Mouse (Mus musculus) spleen, adult 2 months (tissue): ENCODE results near the gene Morn1. TPM values are rescaled to one million over a fixed set of nuclear protein-coding genes. Genes with fewer than 3 reads are reported as not detected.

Experiments
- DNase-seq, 2 experiments: peaks; one replicate each; pipeline versions ENCODE4 v3.0.0 to v3.0.0-alpha.2; 2012 to 2021; ENCODE audit warnings: low spot score in 2 of 2, low read depth in 1 of 2
- H3K27ac ChIP-seq: fragments of 200-500 bp; 2 replicates; pipeline ENCODE4 v1.5.1; 2012; ENCODE audit warnings: low read length, inconsistent platforms; ENCODE audit not compliant: insufficient read depth
- H3K27me3 ChIP-seq: fragments of 200-500 bp; 2 replicates; pipeline ENCODE4 v1.6.1; 2012; ENCODE audit warnings: mild to moderate bottlenecking, moderate library complexity, low read length, inconsistent platforms; ENCODE audit not compliant: control insufficient read depth, insufficient read depth
- H3K36me3 ChIP-seq: fragments of 200-500 bp; 2 replicates; pipeline ENCODE4 v1.6.1; 2012; ENCODE audit warnings: mild to moderate bottlenecking, low read length, inconsistent platforms; ENCODE audit not compliant: control insufficient read depth, insufficient read depth
- H3K4me1 ChIP-seq: fragments of 200-500 bp; 2 replicates; pipeline ENCODE4 v1.6.1; 2011; ENCODE audit warnings: inconsistent platforms; ENCODE audit not compliant: control insufficient read depth, insufficient read depth, insufficient read length
- H3K4me3 ChIP-seq: fragments of 200-500 bp; 2 replicates; pipeline ENCODE4 v1.5.1; 2011; ENCODE audit warnings: mild to moderate bottlenecking, inconsistent platforms; ENCODE audit not compliant: insufficient read depth, insufficient read length; ENCODE audit errors: extremely low read depth
- CTCF ChIP-seq: fragments of 200-500 bp; IDR thresholded peaks from 2 replicates; pipeline ENCODE4 v1.5.1; 2011; ENCODE audit warnings: mild to moderate bottlenecking, inconsistent platforms; ENCODE audit not compliant: insufficient read depth, insufficient read length, insufficient replicate concordance; ENCODE audit errors: extremely low read depth
- POLR2A ChIP-seq: fragments of 200-500 bp; IDR thresholded peaks from 2 replicates; pipeline ENCODE4 v1.6.1; 2011; ENCODE audit warnings: low read depth, low read length, inconsistent platforms
- WGBS: fragments of 180-500 bp; shearing (Covaris S2); methylation state at CpG from one replicate; pipeline ENCODE4 v1.1.7; 2018; 5-methylcytosine and 5-hydroxymethylcytosine counted together
- polyA plus RNA-seq: library from polyadenylated mRNA; depleted of rRNA; stranded (reverse); fragments of >200 nt; gene quantifications from 2 replicates; pipeline ENCODE4 v1.2.3, GENCODE M21; 2012

Morn1 gene
- polyA plus RNA-seq, 1 experiment = 3.7 TPM

- WGBS = 94% methylated on average over 20 of the region's 20 CpGs
- no peak for DNase-seq
- H3K4me1 ChIP-seq = peaks cover 8% of the 10 kb centered on the region; the same call in 1 of the 2 replicates
- H3K27me3 ChIP-seq = no peaks in the 10 kb centered on the region
- peaks cover 29% of the 10 kb centered on the region for H3K36me3 ChIP-seq
- H3K4me3 ChIP-seq = no peak overlapping the region
- no peak for TF ChIP-seq CTCF
- TF ChIP-seq POLR2A = no peak
- no peak overlapping the region for H3K27ac ChIP-seq
These were observed 17.9 kb upstream of the Morn1 start for GRCm38 (mm10) chr4:155068357-155068972.

GRCm38 (mm10) chr4:155069191-155069590 is 17.2 kb upstream of the Morn1 start:
- TF ChIP-seq POLR2A (no peak), CTCF (no peak)
- WGBS = 90% methylated on average over 6 of the region's 6 CpGs
- DNase-seq = no peak
- H3K27ac ChIP-seq = no peak overlapping the region
- H3K4me3 ChIP-seq = no peak overlapping the region
- peaks cover 33% of the 10 kb centered on the region for H3K36me3 ChIP-seq
- peaks cover 8% of the 10 kb centered on the region; the same call in 1 of the 2 replicates for H3K4me1 ChIP-seq
- no peaks in the 10 kb centered on the region for H3K27me3 ChIP-seq

- Histone ChIP-seq H3K4me1 (peaks cover 8% of the 10 kb centered on the region; the same call in 1 of the 2 replicates), H3K36me3 (peaks cover 40% of the 10 kb centered on the region), H3K27me3 (no peaks in the 10 kb centered on the region), H3K27ac (no peak overlapping the region), H3K4me3 (no peak overlapping the region)
- DNase-seq = no peak
- TF ChIP-seq POLR2A = no peak
- TF ChIP-seq CTCF = no peak
- WGBS = 93% methylated on average over 13 of the region's 13 CpGs
These were observed 16.2 kb upstream of the Morn1 start for GRCm38 (mm10) chr4:155070199-155070598.

- no peaks in the 10 kb centered on the region for H3K27me3 ChIP-seq
- WGBS = 93% methylated on average over 5 of the region's 5 CpGs
- DNase-seq = no peak
- peaks cover 8% of the 10 kb centered on the region; the same call in 1 of the 2 replicates for H3K4me1 ChIP-seq
- TF ChIP-seq POLR2A = no peak
- TF ChIP-seq CTCF = no peak
- peaks cover 46% of the 10 kb centered on the region for H3K36me3 ChIP-seq
- no peak overlapping the region for H3K4me3 ChIP-seq
- H3K27ac ChIP-seq = no peak overlapping the region
These were observed 15.5 kb upstream of the Morn1 start for GRCm38 (mm10) chr4:155070921-155071320.

GRCm38 (mm10) chr4:155074418-155074817 is 12.0 kb upstream of the Morn1 start:
- Histone ChIP-seq H3K27ac (no peak overlapping the region), H3K4me1 (no peaks in the 10 kb centered on the region), H3K4me3 (no peak overlapping the region), H3K27me3 (no peaks in the 10 kb centered on the region), H3K36me3 (peaks cover 62% of the 10 kb centered on the region)
- WGBS = 88% methylated on average over 9 of the region's 9 CpGs
- DNase-seq = no peak
- TF ChIP-seq CTCF = no peak
- no peak for TF ChIP-seq POLR2A

GRCm38 (mm10) chr4:155075137-155075536 is 11.2 kb upstream of the Morn1 start:
- no peaks in the 10 kb centered on the region for H3K4me1 ChIP-seq
- H3K36me3 ChIP-seq = peaks cover 65% of the 10 kb centered on the region
- no peaks in the 10 kb centered on the region for H3K27me3 ChIP-seq
- no peak for DNase-seq
- H3K27ac ChIP-seq = no peak overlapping the region
- WGBS = 95% methylated on average over 9 of the region's 9 CpGs
- TF ChIP-seq CTCF (no peak), POLR2A (no peak)
- no peak overlapping the region for H3K4me3 ChIP-seq

GRCm38 (mm10) chr4:155075813-155076212 is 10.6 kb upstream of the Morn1 start:
- TF ChIP-seq CTCF = no peak
- TF ChIP-seq POLR2A = no peak
- H3K36me3 ChIP-seq = peaks cover 65% of the 10 kb centered on the region

More at GRCm38 (mm10) chr4:155075813-155076212, 10.6 kb upstream of the Morn1 start:
- no peak overlapping the region for H3K27ac ChIP-seq
- H3K27me3 ChIP-seq = no peaks in the 10 kb centered on the region
- no peak overlapping the region for H3K4me3 ChIP-seq
- DNase-seq = no peak
- 93% methylated on average over 2 of the region's 2 CpGs for WGBS
- H3K4me1 ChIP-seq = no peaks in the 10 kb centered on the region
